Mouse (Mus musculus) MEL (cell line): ENCODE measurements at regions not wholly inside any gene's neighbourhood (a gene's known extent, or its start where the extent isn't known, plus 50 kb on each side); places are given as distances from the start of the nearest gene placed in this dataset.

Source experiments
- CTCF ChIP-seq, 3 experiments: IDR thresholded peaks in 2 of 3; conservative IDR thresholded peaks in 1 of 3; 2 replicates each; pipeline ENCODE4 v1.5.1; 2011 to 2012; ENCODE audit warnings: low read length in 3 of 3, low read depth in 2 of 3, mild to moderate bottlenecking in 2 of 3, improper control_type of control experiment in 1 of 3, inconsistent platforms in 1 of 3, mixed read lengths in 1 of 3, moderate library complexity in 1 of 3; ENCODE audit not compliant: control insufficient read depth in 1 of 3, insufficient read depth in 1 of 3, poor library complexity in 1 of 3, severe bottlenecking in 1 of 3
- EP300 ChIP-seq, 2 experiments: IDR thresholded peaks; 2 replicates each; pipeline ENCODE4 v1.6.1; 2011; ENCODE audit warnings: improper control_type of control experiment in 2 of 2, low read length in 2 of 2, low read depth in 1 of 2, mild to moderate bottlenecking in 1 of 2
- POLR2A ChIP-seq, 2 experiments: IDR thresholded peaks; 2 replicates each; pipeline ENCODE4 v1.6.1; 2011 to 2012; ENCODE audit warnings: low read length in 2 of 2, mild to moderate bottlenecking in 2 of 2, control low read depth in 1 of 2, improper control_type of control experiment in 1 of 2, low read depth in 1 of 2, moderate library complexity in 1 of 2; ENCODE audit not compliant: control insufficient read depth in 1 of 2, insufficient read depth in 1 of 2, poor library complexity in 1 of 2
- RAD21 ChIP-seq: IDR thresholded peaks from 2 replicates; pipeline ENCODE4 v1.6.1; 2011; ENCODE audit warnings: mild to moderate bottlenecking, low read depth, low read length, improper control_type of control experiment

GRCm38 (mm10) chr5:33492604-33493315 lies 59.0 kb upstream of the Nkx1-1 start:
- TF ChIP-seq POLR2A (IDR thresholded peaks at IDR 0.05; ENCODE audit: control insufficient read depth in 1 of 2, insufficient read depth in 1 of 2, low read depth in 1 of 2, low read length in 2 of 2, poor library complexity in 1 of 2) (no peak), RAD21 (peak; percentile 20), EP300 (IDR thresholded peaks at IDR 0.05; ENCODE audit: low read depth in 1 of 2, low read length in 2 of 2) (no peak), CTCF (IDR thresholded peaks at IDR 0.05 in 2 of 3, conservative IDR thresholded peaks at IDR 0.05 in 1 of 3; ENCODE audit: control insufficient read depth in 1 of 3, insufficient read depth in 1 of 3, low read depth in 2 of 3, low read length in 3 of 3, poor library complexity in 1 of 3, severe bottlenecking in 1 of 3) (peak; percentile 37 to 43 (median 42); a peak in 5 of 6 replicates)
